Mouse (Mus musculus) ES-E14 (cell line): ENCODE data around the gene Dnaaf1. TPM values are rescaled to one million over a fixed set of nuclear protein-coding genes. Genes with fewer than 3 reads are reported as not detected.

Source experiments
- DNase-seq: peaks from one replicate; pipeline ENCODE4 v3.0.0-alpha.2; 2013; ENCODE audit warnings: low read depth, low spot score
- H3K27ac ChIP-seq: 2 replicates; pipeline ENCODE4 v1.5.1; 2012; ENCODE audit warnings: low read depth, mild to moderate bottlenecking, low read length, moderate library complexity, mixed read lengths; ENCODE audit not compliant: poor library complexity, insufficient read depth, severe bottlenecking
- H3K36me3 ChIP-seq: 2 replicates; pipeline ENCODE4 v1.6.1; 2012; ENCODE audit warnings: mild to moderate bottlenecking, low read length, moderate library complexity, mixed read lengths; ENCODE audit not compliant: control insufficient read depth, poor library complexity, insufficient read depth, severe bottlenecking
- H3K4me1 ChIP-seq, 2 experiments: fragments of 150-350 bp in 1 of 2; sonication (generic) in 1 of 2; 2 replicates each; pipeline ENCODE4 v1.6.1; 2012; ENCODE audit warnings: low read length in 2 of 2, mild to moderate bottlenecking in 1 of 2, mixed read lengths in 1 of 2; ENCODE audit not compliant: control insufficient read depth in 2 of 2, insufficient read depth in 2 of 2, poor library complexity in 1 of 2
- H3K4me3 ChIP-seq, 2 experiments: fragments of 150-350 bp in 1 of 2; sonication (generic) in 1 of 2; 2 replicates each; pipeline ENCODE4 v1.5.1; 2012; ENCODE audit warnings: low read length in 2 of 2, low read depth in 1 of 2, mild to moderate bottlenecking in 1 of 2, mixed read lengths in 1 of 2; ENCODE audit not compliant: insufficient read depth in 1 of 2, poor library complexity in 1 of 2, severe bottlenecking in 1 of 2
- H3K9ac ChIP-seq: 2 replicates; pipeline ENCODE4 v1.6.1; 2012; ENCODE audit warnings: low read depth, mild to moderate bottlenecking, low read length, mixed read lengths; ENCODE audit not compliant: poor library complexity, insufficient read depth, severe bottlenecking
- H3K9me3 ChIP-seq: fragments of 150-350 bp; sonication (generic); 2 replicates; pipeline ENCODE4 v1.6.1; 2012; ENCODE audit warnings: low read depth, mild to moderate bottlenecking, low read length; ENCODE audit not compliant: control insufficient read depth, insufficient read depth
- CHD2 ChIP-seq: IDR thresholded peaks from 2 replicates; pipeline ENCODE4 v1.6.1; 2014; ENCODE audit warnings: mild to moderate bottlenecking, low read depth, low read length, inconsistent platforms
- HCFC1 ChIP-seq: IDR thresholded peaks from 2 replicates; pipeline ENCODE4 v1.6.1; 2012; ENCODE audit warnings: low read length, inconsistent platforms, borderline replicate concordance; ENCODE audit not compliant: insufficient read depth
- MAFK ChIP-seq: IDR thresholded peaks from 2 replicates; pipeline ENCODE4 v1.6.1; 2014; ENCODE audit warnings: mild to moderate bottlenecking, low read depth, low read length, inconsistent platforms; ENCODE audit not compliant: insufficient read depth
- ZC3H11A ChIP-seq: IDR thresholded peaks from 2 replicates; pipeline ENCODE4 v1.6.1; 2012; ENCODE audit warnings: low read depth, mild to moderate bottlenecking, inconsistent platforms, low read length, borderline replicate concordance
- ZNF384 ChIP-seq: IDR thresholded peaks from 2 replicates; pipeline ENCODE4 v1.6.1; 2012; ENCODE audit warnings: low read depth, low read length, inconsistent platforms
- in situ Hi-C, 2 experiments: fragments of 600-800 bp; cut with MboI; formaldehyde crosslinking; loops; one replicate each; pipeline ENCODE4 v1.15.1; 2025; ENCODE audit warnings: low sequenced_read_pairs in 2 of 2, inconsistent platforms in 1 of 2; ENCODE audit not compliant: unreplicated experiment in 2 of 2
- total RNA-seq: library from RNA; depleted of rRNA; stranded (reverse); fragments of 300-350 nt; gene quantifications from 2 replicates; pipeline ENCODE4 v1.2.3, GENCODE M21; 2012

The Dnaaf1 gene
- total RNA-seq, 1 experiment, result 1.0 TPM

- TF ChIP-seq HCFC1, result no peak
- TF ChIP-seq CHD2, result no peak
- no peak for TF ChIP-seq MAFK
- no peak for TF ChIP-seq ZNF384
- TF ChIP-seq ZC3H11A, result no peak
- Histone ChIP-seq H3K27ac (no peak overlapping the region), H3K4me1 (peaks cover 0 to 2% of the 10 kb centered on the region in 2 experiments; a peak in 1 of 4 replicates), H3K9ac (no peak overlapping the region), H3K9me3 (no peaks in the 10 kb centered on the region), H3K36me3 (no peaks in the 10 kb centered on the region), H3K4me3 (no peak overlapping the region)
- DNase-seq, result no peak
- in situ Hi-C loops, result no loop called here
These were observed 64.8 kb downstream of the Dnaaf1 start for GRCm38 (mm10) chr8:119639798-119640197.

GRCm38 (mm10) chr8:119641058-119641457 lies 66.0 kb downstream of the Dnaaf1 start:
- Histone ChIP-seq H3K4me1 (peaks cover 0 to 2% of the 10 kb centered on the region in 2 experiments; a peak in 1 of 4 replicates), H3K4me3 (no peak overlapping the region), H3K36me3 (no peaks in the 10 kb centered on the region), H3K27ac (no peak overlapping the region), H3K9me3 (no peaks in the 10 kb centered on the region), H3K9ac (no peak overlapping the region)
- in situ Hi-C loops, result no loop called here
- no peak for DNase-seq
- TF ChIP-seq ZNF384 (no peak), MAFK (no peak), CHD2 (no peak), ZC3H11A (no peak), HCFC1 (no peak)

GRCm38 (mm10) chr8:119642960-119643359 lies 67.9 kb downstream of the Dnaaf1 start:
- Histone ChIP-seq H3K27ac (no peak overlapping the region), H3K36me3 (no peaks in the 10 kb centered on the region), H3K4me1 (no peaks in the 10 kb centered on the region), H3K9me3 (no peaks in the 10 kb centered on the region), H3K9ac (no peak overlapping the region), H3K4me3 (no peak overlapping the region)
- no peak for DNase-seq
- TF ChIP-seq MAFK, result no peak
- TF ChIP-seq CHD2, result no peak
- no peak for TF ChIP-seq ZNF384
- no peak for TF ChIP-seq HCFC1
- no peak for TF ChIP-seq ZC3H11A
- in situ Hi-C loops, result no loop called here

- no peaks in the 10 kb centered on the region for H3K4me1 ChIP-seq
- in situ Hi-C loops, result no loop called here
- no peak for TF ChIP-seq CHD2
- no peak for TF ChIP-seq HCFC1
- TF ChIP-seq ZC3H11A, result no peak
- TF ChIP-seq ZNF384, result no peak
- no peak for TF ChIP-seq MAFK
- H3K9me3 ChIP-seq, result no peaks in the 10 kb centered on the region
- DNase-seq, result no peak
- H3K9ac ChIP-seq, result no peak overlapping the region
- H3K27ac ChIP-seq, result no peak overlapping the region
- H3K4me3 ChIP-seq, result no peak overlapping the region
- no peaks in the 10 kb centered on the region for H3K36me3 ChIP-seq
These were observed 69.5 kb downstream of the Dnaaf1 start for GRCm38 (mm10) chr8:119644429-119644960.

GRCm38 (mm10) chr8:119644981-119645597 lies 70.1 kb downstream of the Dnaaf1 start:
- no peaks in the 10 kb centered on the region for H3K4me1 ChIP-seq
- no peaks in the 10 kb centered on the region for H3K9me3 ChIP-seq
- H3K36me3 ChIP-seq, result no peaks in the 10 kb centered on the region
- H3K27ac ChIP-seq, result no peak overlapping the region
- in situ Hi-C loops, result no loop called here
- H3K4me3 ChIP-seq, result no peak overlapping the region
- TF ChIP-seq ZNF384, result no peak
- TF ChIP-seq MAFK, result no peak
- no peak for TF ChIP-seq HCFC1
- TF ChIP-seq CHD2, result no peak
- TF ChIP-seq ZC3H11A, result no peak
- DNase-seq, result no peak
- no peak overlapping the region for H3K9ac ChIP-seq
